Mouse (Mus musculus) intestine, embryonic 16.5 days (tissue): ENCODE results near the gene Baiap2. TPM values are rescaled to one million over a fixed set of nuclear protein-coding genes. Genes with fewer than 3 reads are reported as not detected.

ENCODE experiments used
- ATAC-seq: fragments of 200-750 bp; cut with Nextera tagmentation; 2 replicates; pipeline ENCODE4 v1.8.0; 2017; ENCODE audit warnings: moderate TSS enrichment, moderate library complexity
- H3K27ac ChIP-seq: fragments of 300-500 bp; sonication (generic); 2 replicates; pipeline ENCODE4 v1.5.1; 2014; ENCODE audit warnings: mild to moderate bottlenecking, low read length
- H3K27me3 ChIP-seq: fragments of 300-500 bp; sonication (generic); replicated peaks from 2 replicates; pipeline ENCODE4 v1.6.1; 2014; ENCODE audit warnings: low read length, control low read depth, mixed read lengths; ENCODE audit not compliant: control insufficient read depth, insufficient read depth
- H3K36me3 ChIP-seq: fragments of 300-500 bp; sonication (generic); 2 replicates; pipeline ENCODE4 v1.6.1; 2014; ENCODE audit warnings: low read length, control low read depth; ENCODE audit not compliant: control insufficient read depth, insufficient read depth
- H3K4me1 ChIP-seq: fragments of 300-500 bp; sonication (generic); 2 replicates; pipeline ENCODE4 v1.6.1; 2014; ENCODE audit warnings: low read length, control low read depth, mixed read lengths; ENCODE audit not compliant: control insufficient read depth, insufficient read depth
- H3K4me2 ChIP-seq: fragments of 300-500 bp; sonication (generic); 2 replicates; pipeline ENCODE4 v1.6.1; 2014; ENCODE audit warnings: low read depth, low read length, control low read depth
- H3K4me3 ChIP-seq: fragments of 300-500 bp; sonication (generic); 2 replicates; pipeline ENCODE4 v1.5.1; 2014; ENCODE audit warnings: mild to moderate bottlenecking, low read length
- H3K9ac ChIP-seq: fragments of 300-500 bp; sonication (generic); 2 replicates; pipeline ENCODE4 v1.6.1; 2014; ENCODE audit warnings: low read depth, low read length
- H3K9me3 ChIP-seq: fragments of 300-500 bp; sonication (generic); 2 replicates; pipeline ENCODE4 v1.6.1; 2016; ENCODE audit warnings: low read length, control low read depth; ENCODE audit not compliant: control insufficient read depth
- WGBS: fragments of 180-500 bp; shearing (Covaris S2); extraction: QIAGEN DNeasy Blood & Tissue Kit; methylation state at CpG from one replicate; pipeline ENCODE4 v1.1.7; 2014; 5-methylcytosine and 5-hydroxymethylcytosine counted together
- polyA plus RNA-seq: library from polyadenylated mRNA; unstranded; fragments of >200 nt; fragmentation: Nextera tagmentation; extraction: Ambion mirVana; gene quantifications from 2 replicates; pipeline ENCODE4 v1.2.1, GENCODE M21; 2015

Gene Baiap2
- polyA plus RNA-seq, 1 experiment from 2014 or later, result 11.8 TPM

DNA sequence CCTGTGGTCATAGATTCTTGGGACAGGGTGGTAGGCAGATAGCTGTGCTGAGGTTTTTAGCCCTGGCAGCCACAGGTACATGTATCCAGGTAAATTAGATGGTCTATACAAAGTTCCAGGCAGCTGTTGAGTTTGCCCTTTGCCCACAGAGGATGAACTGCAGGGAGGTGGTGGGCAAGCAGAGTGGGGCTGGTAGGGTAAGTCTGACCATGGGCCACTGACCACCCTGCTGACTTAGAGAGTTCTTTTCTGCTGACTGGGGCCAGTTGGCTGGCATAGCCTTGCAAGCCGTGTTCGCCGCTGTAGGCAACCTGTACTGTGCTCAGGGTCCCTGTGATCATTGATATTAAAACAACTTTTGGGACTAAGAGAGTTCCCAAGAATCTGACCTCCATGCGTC lies 36.1 kb downstream of the Baiap2 start:
- H3K4me1 ChIP-seq, result peaks cover 2% of the 10 kb centered on the region
- no peak overlapping the region for H3K9ac ChIP-seq
- no peaks in the 10 kb centered on the region for H3K27me3 ChIP-seq
- no peak overlapping the region for H3K4me2 ChIP-seq
- H3K9me3 ChIP-seq, result no peaks in the 10 kb centered on the region
- H3K27ac ChIP-seq, result no peak overlapping the region
- no peaks in the 10 kb centered on the region for H3K36me3 ChIP-seq
- no peak overlapping the region for H3K4me3 ChIP-seq
- no peak for ATAC-seq
- 95% methylated on average over 4 of the region's 4 CpGs for WGBS

DNA sequence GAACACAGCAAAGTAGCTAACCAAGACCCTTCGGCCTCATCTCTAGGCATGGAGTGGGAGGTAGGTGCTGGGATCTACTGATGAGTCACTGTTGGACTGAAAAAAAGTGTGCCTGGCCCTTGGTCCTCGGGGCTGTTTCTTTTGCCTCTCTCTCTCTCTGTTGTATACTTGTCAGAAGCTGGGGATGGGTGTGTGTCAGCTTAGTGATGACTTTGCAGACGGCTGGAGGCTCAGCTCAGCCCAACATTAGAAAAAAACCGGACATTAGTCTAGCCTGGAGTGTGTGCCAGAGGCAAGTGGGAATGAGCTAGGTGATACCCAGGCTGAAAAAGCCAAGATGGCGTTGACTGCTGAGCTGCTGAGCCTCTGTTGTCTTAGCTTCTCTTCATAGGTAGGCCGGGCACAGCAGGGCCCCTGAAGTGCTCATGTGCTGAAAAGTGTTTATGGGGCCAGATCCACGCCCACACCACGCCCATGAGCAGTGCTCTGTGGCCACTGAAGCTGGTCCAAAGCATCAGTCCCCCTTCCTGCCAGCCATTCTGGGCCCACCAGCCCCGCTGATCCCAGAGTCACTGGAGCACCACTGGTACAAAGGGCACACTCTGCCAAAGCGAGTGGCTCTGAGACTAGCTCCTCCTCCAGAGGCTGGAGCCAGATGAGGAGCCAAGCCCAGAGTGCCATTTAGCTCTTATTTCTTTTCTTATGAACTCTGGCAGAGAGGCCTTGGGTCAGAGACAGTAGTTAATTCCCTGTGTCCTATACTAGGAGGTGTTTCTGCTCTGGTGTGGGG lies 37.2 kb downstream of the Baiap2 start:
- H3K4me1 ChIP-seq, result peaks cover 2% of the 10 kb centered on the region
- H3K4me3 ChIP-seq, result no peak overlapping the region
- H3K27me3 ChIP-seq, result no peaks in the 10 kb centered on the region
- no peaks in the 10 kb centered on the region for H3K9me3 ChIP-seq
- H3K9ac ChIP-seq, result no peak overlapping the region
- peak overlapping the region; percentile 9; the same call in 1 of the 2 replicates for H3K27ac ChIP-seq
- ATAC-seq, result peak; percentile 62
- no peak overlapping the region for H3K4me2 ChIP-seq
- H3K36me3 ChIP-seq, result no peaks in the 10 kb centered on the region
- 57% methylated on average over 10 of the region's 10 CpGs for WGBS

GRCm38 (mm10) chr11:119981769-119982168 lies 39.2 kb downstream of the Baiap2 start:
- 85% methylated on average over 3 of the region's 3 CpGs for WGBS
- no peak for ATAC-seq
- H3K4me3 ChIP-seq, result no peak overlapping the region

DNA sequence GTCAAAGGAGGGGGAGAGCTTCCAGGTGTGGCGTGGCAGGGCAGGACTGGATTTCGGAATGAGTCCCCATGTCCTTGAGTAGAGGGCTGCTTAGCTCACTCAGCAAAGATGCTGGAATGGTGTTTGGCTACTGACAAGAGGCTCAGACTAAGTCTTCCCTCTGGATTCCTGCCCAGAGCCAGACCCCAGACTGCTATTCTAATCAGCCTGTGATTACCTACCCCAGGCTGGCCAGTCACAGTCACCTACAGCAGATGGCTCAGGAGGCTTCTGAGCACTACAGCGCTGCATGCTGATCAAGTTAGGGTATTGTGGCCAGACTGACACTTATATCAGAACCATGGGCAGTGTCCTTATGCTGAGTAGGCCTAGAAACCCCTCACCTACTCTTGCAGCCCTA lies 39.7 kb downstream of the Baiap2 start:
- Histone ChIP-seq H3K9me3 (no peaks in the 10 kb centered on the region), H3K9ac (no peak overlapping the region), H3K4me2 (no peak overlapping the region), H3K4me3 (no peak overlapping the region), H3K36me3 (no peaks in the 10 kb centered on the region), H3K4me1 (peaks cover 2% of the 10 kb centered on the region), H3K27me3 (no peaks in the 10 kb centered on the region), H3K27ac (no peak overlapping the region)
- 83% methylated on average over 3 of the region's 3 CpGs for WGBS
- no peak for ATAC-seq

More at GRCm38 (mm10) chr11:119981769-119982168, 39.2 kb downstream of the Baiap2 start:
- H3K4me1 ChIP-seq, result peaks cover 2% of the 10 kb centered on the region
- H3K9ac ChIP-seq, result no peak overlapping the region
- no peak overlapping the region for H3K27ac ChIP-seq
- no peaks in the 10 kb centered on the region for H3K36me3 ChIP-seq
- H3K9me3 ChIP-seq, result no peaks in the 10 kb centered on the region
- H3K27me3 ChIP-seq, result no peaks in the 10 kb centered on the region
- H3K4me2 ChIP-seq, result no peak overlapping the region

GRCm38 (mm10) chr11:119983151-119983550 lies 40.6 kb downstream of the Baiap2 start:
- H3K27me3 ChIP-seq, result no peaks in the 10 kb centered on the region
- H3K4me3 ChIP-seq, result no peak overlapping the region
- H3K36me3 ChIP-seq, result no peaks in the 10 kb centered on the region
- no peak overlapping the region for H3K9ac ChIP-seq
- WGBS, result 92% methylated on average over 2 of the region's 2 CpGs
- no peak overlapping the region for H3K27ac ChIP-seq
- H3K9me3 ChIP-seq, result no peaks in the 10 kb centered on the region
- no peak overlapping the region for H3K4me2 ChIP-seq
- H3K4me1 ChIP-seq, result peaks cover 2% of the 10 kb centered on the region
- no peak for ATAC-seq

DNA sequence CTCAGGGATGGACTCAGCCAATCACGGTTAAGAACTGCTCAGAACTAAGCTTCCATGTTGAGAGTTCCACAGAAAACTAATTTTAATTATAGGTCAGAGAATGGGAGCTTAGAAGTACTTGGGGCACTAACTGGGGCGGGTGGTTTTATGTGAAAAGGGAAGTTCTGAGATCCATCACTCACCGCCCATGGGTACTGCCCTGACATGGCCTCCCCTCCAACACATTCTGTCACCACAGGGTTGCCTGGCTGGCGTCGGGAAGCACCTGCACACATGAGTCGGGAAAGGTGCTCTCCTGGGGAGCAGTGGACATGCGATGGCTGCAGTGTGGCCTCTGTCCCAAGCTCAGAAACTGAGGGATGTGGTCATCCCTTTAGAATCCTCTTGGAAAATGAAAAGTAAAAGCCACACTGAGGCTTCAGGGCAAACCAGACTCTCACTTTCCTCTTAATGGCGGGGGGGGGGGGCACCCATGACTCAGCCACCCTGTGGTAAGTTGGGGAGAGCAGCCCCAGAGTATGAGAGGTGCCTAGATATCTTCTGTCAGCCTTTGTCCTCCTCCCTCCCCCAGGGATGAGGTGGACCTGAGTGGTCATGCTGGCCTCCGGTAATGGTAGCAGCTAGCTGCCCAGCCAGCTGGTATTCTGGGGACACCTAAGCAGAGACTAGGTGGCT lies 44.3 kb downstream of the Baiap2 start:
- no peak for ATAC-seq
- H3K9ac ChIP-seq, result no peak overlapping the region
- H3K36me3 ChIP-seq, result no peaks in the 10 kb centered on the region
- no peak overlapping the region for H3K4me3 ChIP-seq
- H3K4me2 ChIP-seq, result no peak overlapping the region
- H3K27me3 ChIP-seq, result no peaks in the 10 kb centered on the region
- H3K27ac ChIP-seq, result no peak overlapping the region
- 87% methylated on average over 9 of the region's 9 CpGs for WGBS
- peaks cover 24% of the 10 kb centered on the region for H3K4me1 ChIP-seq
- no peaks in the 10 kb centered on the region for H3K9me3 ChIP-seq

- no peaks in the 10 kb centered on the region for H3K27me3 ChIP-seq
- H3K4me1 ChIP-seq, result peaks cover 24% of the 10 kb centered on the region
- no peak overlapping the region for H3K4me3 ChIP-seq
- no peak overlapping the region for H3K4me2 ChIP-seq
- 75% methylated on average over 7 of the region's 7 CpGs for WGBS
- no peaks in the 10 kb centered on the region for H3K9me3 ChIP-seq
- no peak for ATAC-seq
- H3K36me3 ChIP-seq, result no peaks in the 10 kb centered on the region
- no peak overlapping the region for H3K27ac ChIP-seq
- no peak overlapping the region for H3K9ac ChIP-seq
Observed at GRCm38 (mm10) chr11:119987876-119988275, 45.3 kb downstream of the Baiap2 start.

DNA sequence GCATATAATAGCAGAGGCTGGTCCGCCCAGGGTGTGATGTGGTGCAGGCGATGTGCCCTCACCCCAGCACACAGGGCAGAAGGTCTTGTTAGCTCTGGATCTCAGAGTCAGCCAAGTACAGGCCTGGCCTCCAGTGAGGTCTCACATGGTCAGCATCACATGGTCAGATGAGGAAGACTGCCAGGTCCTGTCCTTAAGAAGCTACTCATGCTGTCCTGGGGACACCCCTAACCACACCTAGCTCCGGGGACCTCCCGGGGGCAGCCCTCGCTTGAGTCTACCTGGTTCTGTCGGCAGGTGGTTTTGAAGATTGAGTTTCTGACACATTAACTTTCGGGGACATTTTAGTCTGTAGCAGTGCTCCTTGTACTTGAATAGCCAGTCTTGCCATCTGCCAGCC lies 45.8 kb downstream of the Baiap2 start:
- Histone ChIP-seq H3K27me3 (no peaks in the 10 kb centered on the region), H3K9me3 (no peaks in the 10 kb centered on the region), H3K4me2 (no peak overlapping the region), H3K9ac (no peak overlapping the region), H3K4me3 (no peak overlapping the region), H3K27ac (peak overlapping the region; percentile 27; the same call in 1 of the 2 replicates), H3K36me3 (no peaks in the 10 kb centered on the region), H3K4me1 (peaks cover 24% of the 10 kb centered on the region)
- ATAC-seq, result no peak
- 90% methylated on average over 7 of the region's 7 CpGs for WGBS

GRCm38 (mm10) chr11:119989115-119989564 lies 46.6 kb downstream of the Baiap2 start:
- peaks cover 24% of the 10 kb centered on the region for H3K4me1 ChIP-seq
- no peaks in the 10 kb centered on the region for H3K27me3 ChIP-seq
- H3K36me3 ChIP-seq, result no peaks in the 10 kb centered on the region
- no peaks in the 10 kb centered on the region for H3K9me3 ChIP-seq
- peak; percentile 61 for ATAC-seq
- H3K9ac ChIP-seq, result peak overlapping the region; percentile 7; the same call in 1 of the 2 replicates
- H3K27ac ChIP-seq, result peak overlapping the region; percentile 31; the same call in 1 of the 2 replicates
- 28% methylated on average over 10 of the region's 10 CpGs for WGBS
- no peak overlapping the region for H3K4me2 ChIP-seq
- H3K4me3 ChIP-seq, result no peak overlapping the region
